Mouse (Mus musculus) kidney, postnatal 36 days (tissue): ENCODE measurements around the gene Dcakd.
A peak's percentile ranks its signal among the peaks of the same experiment; 100 is the strongest.
"Not testable (repeated sequence)": the region's sequence is repeated elsewhere in the genome, so short reads cannot be mapped to it uniquely, and the experiment has no call there.

Experiments used
- DNase-seq, 2 experiments: peaks; one replicate each; pipeline ENCODE4 v3.0.0; 2021 to 2022; ENCODE audit warnings: mixed read lengths in 2 of 2

Gene Dcakd

GRCm38 (mm10) chr11:103004852-103005251, 23.3 kb downstream of the Dcakd start:
- DNase-seq: no peak

DNA sequence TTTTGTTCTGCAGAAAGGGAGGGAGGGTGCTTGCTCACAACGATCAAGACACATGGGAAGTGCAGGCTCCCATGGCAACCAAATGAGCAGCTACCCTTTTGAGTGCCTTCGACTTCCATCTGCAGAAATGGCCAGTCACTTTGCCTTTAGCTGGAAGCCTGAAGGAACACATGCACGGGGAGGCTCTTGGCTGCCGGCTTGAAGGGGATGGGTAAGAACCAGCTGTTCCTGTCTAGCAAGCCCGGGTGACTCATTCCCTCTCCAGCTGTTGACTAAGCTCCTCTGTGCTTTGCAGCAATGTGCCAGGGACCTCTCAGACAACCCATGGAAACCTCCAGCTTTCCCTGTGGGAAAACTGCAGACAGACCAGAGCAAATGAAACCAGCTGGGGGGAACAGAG, 24.9 kb downstream of the Dcakd start:
- peak; percentile 47 to 71 for DNase-seq

- no peak for DNase-seq
Observed at GRCm38 (mm10) chr11:103001063-103001462, 27.1 kb downstream of the Dcakd start.

DNA sequence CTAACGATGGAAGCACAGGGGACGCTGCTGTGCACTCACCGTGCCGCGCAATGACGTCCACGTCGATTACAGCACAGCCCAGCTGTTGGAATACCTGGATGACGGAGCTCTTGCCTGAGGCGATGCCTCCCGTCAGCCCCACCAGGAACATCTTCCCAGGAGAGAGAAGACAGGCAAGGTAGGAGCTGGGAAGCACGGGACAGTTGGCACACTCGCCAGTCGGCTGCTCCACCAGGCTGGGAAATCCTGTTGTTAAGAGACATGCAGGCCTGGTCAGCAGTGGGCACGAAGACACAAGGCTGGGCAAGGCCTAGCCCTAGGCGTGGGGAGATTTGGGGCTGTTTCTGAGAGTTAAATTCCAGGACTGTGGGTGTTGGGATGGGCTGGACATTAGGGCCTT, 28.0 kb downstream of the Dcakd start:
- no peak for DNase-seq

DNA sequence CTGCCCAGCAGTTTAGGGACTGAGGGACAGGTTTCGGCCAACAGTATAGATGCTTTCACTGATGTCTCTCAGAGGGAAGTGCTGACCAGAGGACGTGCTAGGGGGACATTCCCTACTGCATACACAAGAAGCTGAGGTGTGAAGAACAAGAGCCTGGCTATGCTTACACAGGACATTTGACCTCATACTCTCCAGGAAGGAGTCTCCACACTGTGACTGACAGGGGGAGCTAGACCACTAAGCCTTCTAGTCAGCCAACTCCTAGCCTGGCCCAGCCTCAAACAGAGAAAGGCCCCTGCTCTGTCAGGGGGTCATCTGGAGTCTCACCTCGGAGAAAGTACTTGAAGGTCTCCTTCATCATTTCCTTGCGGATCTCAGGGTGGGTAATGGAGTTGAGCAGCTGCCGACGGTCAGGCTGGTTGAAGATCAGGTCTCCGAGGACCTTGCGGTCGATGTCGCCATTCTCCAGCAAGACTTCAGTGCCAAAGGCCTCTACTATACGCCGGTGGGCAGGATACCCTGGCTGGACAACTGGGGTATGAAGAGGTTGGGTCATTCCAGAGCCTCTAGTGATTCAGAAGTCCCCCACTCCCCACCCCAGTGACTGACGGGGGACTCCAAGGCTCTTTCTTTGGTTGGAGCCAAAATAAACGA, 28.7 kb downstream of the Dcakd start:
- no peak for DNase-seq

DNA sequence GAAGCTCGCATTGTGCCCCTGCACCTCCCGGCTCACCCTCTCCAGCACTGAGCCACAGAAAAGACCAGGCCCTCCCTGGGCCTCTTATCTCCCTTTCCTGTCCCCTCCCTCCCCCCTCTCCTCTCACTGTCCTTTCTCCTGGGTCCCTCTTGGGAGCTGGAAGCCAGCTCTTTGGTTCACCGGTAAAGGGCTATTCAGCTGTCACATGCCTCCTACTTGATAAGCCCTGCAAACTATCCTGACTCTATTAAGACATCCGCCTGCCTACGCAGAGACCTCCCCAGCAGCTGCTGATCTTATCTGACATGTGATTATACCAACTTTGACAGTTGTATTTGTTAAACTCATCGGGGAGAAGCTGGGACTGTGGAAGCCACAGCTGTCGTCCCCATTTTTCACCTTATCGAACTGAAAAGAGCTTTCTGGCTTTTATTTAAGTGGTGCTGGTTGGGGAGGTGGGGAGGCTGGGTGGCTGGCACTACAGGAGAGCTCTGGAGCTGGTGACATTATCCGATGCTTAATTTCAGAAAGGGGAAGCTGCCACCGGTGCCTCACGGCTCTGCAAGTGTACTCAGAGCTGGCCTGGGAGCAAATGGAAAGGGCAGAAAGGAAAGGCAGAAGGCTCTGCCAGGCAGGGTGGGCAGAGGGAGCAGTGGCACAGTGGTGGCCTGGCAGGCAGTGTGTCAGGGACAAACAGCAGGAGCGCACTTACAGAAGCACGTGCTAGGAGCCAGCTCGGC, 29.4 kb downstream of the Dcakd start:
- DNase-seq: no peak

DNA sequence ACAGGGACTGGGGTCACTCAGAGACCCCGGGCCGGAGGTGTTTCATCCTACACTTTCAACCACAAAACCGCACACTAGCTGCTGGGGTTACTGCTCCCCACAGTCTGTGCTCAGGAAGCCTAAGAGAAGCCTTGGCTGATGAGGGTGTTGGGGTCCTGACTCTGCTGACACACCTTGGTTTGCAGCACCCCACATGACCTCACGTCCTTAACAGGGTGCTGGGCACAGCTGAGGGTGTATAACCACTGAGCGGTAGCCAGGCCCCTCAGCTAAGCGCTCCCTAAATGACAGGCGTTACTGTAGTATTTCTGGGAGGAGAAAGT, 29.9 kb downstream of the Dcakd start:
- DNase-seq: no peak

- no peak for DNase-seq
Observed at GRCm38 (mm10) chr11:102996991-102997770, 31.0 kb downstream of the Dcakd start.

DNA sequence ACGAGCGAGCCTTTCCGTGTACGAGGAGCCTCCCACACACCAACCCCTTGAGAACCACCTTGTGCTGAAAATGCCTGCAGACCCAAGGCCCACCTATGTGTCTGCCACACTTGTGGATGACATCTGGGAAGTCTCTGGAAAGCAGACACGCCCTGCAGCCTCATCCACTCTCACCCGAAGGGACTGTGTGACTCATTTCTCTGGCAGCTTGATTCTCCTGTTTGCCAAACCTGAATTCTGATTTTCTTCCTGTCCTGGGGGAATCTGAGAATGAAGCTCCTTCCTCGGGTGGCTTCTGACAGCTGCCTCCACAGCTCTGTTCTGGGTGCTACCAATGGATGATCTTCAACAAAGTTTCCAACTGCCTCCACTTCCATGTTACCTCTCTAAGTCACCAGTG, 31.7 kb downstream of the Dcakd start:
- DNase-seq: no peak

DNA sequence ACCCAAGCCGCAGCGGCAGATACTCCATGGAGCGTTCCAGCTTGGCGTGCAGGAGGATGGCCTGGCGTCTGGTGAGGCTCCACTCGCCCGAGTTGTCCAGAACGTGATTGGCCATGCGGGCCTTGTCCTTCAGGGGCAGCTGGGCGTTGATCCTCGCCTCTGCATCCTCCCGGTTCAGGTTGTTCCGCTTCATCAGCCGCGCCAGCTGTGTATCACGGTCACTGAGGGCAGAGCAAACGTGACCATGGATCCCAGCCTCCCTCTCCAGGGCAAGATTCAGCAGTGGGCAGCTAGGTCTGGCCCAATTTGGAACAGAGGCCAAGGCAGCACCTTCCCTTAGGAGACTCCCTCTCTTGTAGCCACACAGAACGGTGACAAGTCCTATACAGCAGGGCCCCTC, 33.2 kb downstream of the Dcakd start:
- no peak for DNase-seq

- no peak for DNase-seq
Observed at GRCm38 (mm10) chr11:102993420-102994029, 34.6 kb downstream of the Dcakd start.

DNA sequence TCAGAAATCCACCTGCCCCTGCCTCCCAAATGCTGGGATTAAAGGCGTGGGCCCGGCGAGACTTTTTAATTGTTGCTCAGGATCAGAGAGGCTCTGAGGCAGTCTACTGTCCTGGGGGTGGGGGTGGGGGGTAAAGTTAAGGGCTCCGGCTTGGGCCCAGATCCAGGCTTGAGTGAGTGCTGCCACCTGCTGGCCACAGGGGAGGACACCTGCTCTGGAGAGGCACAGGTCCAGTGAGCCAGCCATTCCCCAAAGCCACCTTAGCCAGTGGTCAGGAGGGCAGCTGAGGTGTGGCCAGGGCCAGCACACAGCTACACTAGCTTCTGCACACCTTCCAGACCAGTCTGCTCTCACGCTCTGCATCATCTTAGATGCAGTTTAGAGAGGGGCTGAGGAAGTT, 35.2 kb downstream of the Dcakd start:
- DNase-seq: peak; percentile 72 to 91

- DNase-seq: no peak
Observed at GRCm38 (mm10) chr11:102991681-102992080, 36.5 kb downstream of the Dcakd start.

- peak; percentile 34 to 74 for DNase-seq
Observed at GRCm38 (mm10) chr11:102990152-102990663, 37.9 kb downstream of the Dcakd start.

GRCm38 (mm10) chr11:102989641-102990151, 38.4 kb downstream of the Dcakd start:
- no peak for DNase-seq

- DNase-seq: no peak
Observed at GRCm38 (mm10) chr11:102985160-102985559, 43.0 kb downstream of the Dcakd start.

DNA sequence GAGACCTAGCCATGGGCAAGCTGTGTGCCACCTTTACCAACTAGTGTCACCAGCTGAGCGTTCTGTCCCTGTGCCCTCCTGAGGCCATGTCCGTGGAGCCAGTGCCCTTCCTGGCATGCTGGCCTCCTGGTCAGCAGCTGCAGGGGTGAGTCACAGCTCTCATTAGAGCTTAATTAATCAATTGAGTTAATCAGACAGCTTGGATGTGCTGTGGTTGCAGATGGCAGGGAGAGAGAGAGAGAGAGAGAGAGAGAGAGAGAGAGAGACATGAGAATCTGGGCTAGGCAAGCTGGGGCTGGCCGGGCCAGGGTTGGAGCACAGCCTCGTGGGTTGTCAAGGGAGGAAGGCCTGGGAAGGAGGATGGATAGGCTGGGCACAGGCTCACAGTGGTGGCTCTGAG, 43.5 kb downstream of the Dcakd start:
- DNase-seq: no peak

DNA sequence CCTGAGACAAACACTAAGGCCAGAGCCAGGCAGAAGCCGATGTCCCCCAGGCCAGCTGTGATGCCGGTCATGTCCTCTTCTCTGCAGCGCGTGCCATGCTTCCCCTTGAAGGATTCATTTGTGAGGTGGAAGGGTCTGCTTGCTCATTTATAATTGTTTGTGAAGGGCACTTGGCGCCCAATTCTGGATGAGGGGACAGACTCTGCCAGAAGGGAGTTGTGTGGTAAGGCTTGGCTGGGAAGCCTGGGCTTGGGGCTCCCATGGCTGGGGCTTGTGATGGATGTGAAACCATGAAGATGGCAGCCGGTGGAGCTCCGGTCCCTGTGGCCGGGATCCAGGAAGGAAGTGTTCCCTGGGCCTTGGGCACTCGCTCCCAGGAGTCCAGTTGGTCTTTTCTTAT, 44.0 kb downstream of the Dcakd start:
- no peak for DNase-seq

DNA sequence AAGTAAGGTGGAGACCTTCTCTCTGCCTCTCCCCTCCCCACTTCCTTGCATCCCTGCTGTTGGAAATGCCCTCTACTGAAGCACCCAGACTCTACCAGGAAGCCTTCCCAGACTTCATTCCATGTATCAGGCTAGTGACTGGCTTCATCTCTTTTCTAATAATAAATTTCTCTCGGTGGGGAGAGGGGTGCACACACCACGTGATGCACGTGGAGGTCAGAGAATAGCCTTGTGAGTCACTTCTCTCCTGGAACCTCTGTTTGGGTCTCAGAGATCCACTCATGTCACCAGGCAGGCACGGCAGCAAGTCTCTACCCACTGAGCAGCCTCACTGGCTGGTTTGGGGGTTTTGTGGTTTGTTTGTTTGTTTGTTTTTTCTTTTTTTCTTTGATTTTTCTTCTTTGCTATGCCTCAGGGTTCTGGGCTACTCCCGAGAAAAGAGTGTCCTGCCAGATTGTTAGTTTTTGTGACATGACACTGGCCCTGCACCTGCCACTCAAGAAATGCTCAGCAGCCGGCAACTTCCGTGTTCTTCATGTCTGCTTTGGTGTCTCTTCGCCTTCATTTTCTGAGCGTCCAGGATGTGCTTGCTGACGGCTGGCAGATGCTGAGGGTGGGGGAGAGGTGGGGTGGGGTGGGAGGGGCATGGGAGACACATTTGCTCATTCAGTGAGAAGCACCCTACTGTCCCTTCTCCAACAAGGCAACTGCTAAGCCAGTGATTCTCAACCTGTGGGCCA, 46.8 kb downstream of the Dcakd start:
- no peak for DNase-seq

DNA sequence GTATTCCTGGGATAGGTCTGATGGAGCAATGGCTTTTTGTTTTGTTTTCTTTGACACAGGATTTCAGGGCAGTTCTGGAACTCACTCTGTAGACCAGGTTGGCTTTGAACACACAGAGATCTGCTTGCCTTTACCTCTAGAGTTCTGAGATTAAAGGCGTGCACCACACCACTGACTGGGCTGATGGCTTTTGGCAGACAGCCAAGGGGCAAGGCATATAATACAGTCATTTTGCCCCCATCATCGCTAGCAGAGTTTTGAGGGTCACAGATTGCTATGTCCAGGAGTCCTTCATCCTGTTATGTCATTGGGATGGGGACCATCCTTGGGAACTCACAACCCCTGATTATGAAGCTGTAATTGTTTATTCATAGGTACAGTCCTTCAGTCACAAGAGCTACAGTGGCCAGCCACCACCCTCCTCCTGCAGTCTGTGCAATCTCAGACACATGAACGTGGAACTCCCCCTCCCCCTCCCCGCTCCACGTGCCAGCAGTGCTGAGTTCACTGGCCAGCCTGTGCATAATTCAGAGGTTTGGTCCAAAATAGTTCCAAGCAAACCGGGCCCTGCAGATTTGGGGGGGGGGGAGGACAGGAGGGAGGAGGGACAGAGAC, 50.0 kb downstream of the Dcakd start:
- DNase-seq: peak; percentile 30 to 53

GRCm38 (mm10) chr11:102975966-102976365, 52.2 kb downstream of the Dcakd start:
- not testable (repeated sequence) for DNase-seq

GRCm38 (mm10) chr11:102972326-102972725, 55.8 kb downstream of the Dcakd start:
- peak; percentile 37 to 50 for DNase-seq
